Mouse (Mus musculus): Measurements from ENCODE around the gene Gss. TPM values are rescaled to one million over a fixed set of nuclear protein-coding genes. Genes with fewer than 3 reads are reported as not detected.
"Not testable (repeated sequence)": the region's sequence is repeated elsewhere in the genome, so short reads cannot be mapped to it uniquely, and the experiment has no call there.

Gene Gss
- polyA plus RNA-seq, 1 experiment from 2014 or later: 45.0 TPM

DNA sequence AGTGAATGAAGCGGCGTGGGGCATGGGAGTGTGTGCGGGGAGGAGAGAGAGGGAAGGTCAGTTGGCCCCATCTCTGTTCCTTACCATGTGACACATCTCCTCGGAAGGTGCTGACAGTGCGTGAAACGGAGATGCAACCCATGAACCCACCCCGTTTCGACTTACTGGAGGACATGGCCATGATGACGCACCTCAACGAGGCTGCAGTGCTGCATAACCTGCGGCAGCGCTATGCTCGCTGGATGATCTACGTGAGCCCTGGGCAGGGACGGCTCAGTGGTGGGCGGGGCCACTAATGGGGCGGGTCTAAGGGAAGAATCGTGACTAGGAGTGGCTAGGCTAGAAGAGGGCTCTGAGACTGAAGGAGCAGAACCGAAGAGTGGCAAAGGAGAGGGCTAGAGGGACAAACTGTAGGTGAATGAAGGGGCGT, 20.7 kb upstream of the Gss start:
- WGBS: 6% methylated on average over 20 of the region's 20 CpGs
- Histone ChIP-seq H3K9me3 (replicated peaks) (no peaks in the 10 kb centered on the region), H3K4me3 (replicated peaks) (peak overlapping the region; percentile 36), H3K9ac (no peak overlapping the region), H3K4me1 (peaks cover 9% of the 10 kb centered on the region), H3K4me2 (peak overlapping the region; percentile 59), H3K36me3 (no peaks in the 10 kb centered on the region), H3K27ac (no peak overlapping the region), H3K27me3 (0 out of 2 replicates have a peak, but pooled peaks cover 6% of the 10 kb centered on the region)
- ATAC-seq (replicated peaks; ENCODE audit: low FRiP score): peak; percentile 98

DNA sequence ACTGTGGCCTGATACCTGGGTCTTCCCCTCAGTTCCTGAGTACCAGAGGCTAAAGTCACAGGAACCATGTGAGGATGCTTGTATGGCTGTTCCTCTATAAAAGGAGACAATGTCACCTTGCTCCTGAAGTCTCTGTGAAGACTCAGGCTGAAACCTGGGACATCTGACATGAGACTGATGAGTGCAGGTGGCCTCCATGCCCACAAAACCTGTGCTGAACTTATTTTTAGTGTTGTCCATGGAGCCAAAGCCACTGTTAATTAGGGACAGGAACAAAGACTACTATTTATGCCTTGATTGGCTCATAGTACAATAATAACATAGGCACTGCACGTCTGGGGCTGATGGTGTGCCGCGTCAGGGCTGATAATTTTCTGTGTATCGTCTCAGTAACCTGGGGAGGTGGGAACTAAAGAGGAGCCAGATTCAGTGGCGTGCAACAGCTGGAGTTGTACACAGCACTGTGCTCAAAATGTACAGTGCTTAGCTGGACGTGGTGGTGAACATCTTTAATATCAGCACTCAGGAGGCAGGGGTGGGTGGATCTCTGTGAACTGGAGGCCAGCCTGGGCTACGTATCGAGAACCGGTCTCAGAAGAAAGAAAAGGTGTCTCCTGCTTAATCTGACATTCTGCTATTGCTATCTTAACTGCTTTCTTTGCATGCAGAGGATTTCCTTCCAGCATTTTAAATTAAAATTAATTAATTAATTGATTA, 19.4 kb upstream of the Gss start:
- no peaks in the 10 kb centered on the region for H3K9me3 ChIP-seq (replicated peaks)
- no peaks in the 10 kb centered on the region for H3K36me3 ChIP-seq
- WGBS: 84% methylated on average over 9 of the region's 9 CpGs
- ATAC-seq (replicated peaks; ENCODE audit: low FRiP score): no peak
- H3K4me2 ChIP-seq: no peak overlapping the region
- no peak overlapping the region for H3K27ac ChIP-seq
- no peak overlapping the region for H3K9ac ChIP-seq
- no peak overlapping the region for H3K4me3 ChIP-seq (replicated peaks)
- H3K4me1 ChIP-seq: peaks cover 9% of the 10 kb centered on the region
- 0 out of 2 replicates have a peak, but pooled peaks cover 6% of the 10 kb centered on the region for H3K27me3 ChIP-seq

DNA sequence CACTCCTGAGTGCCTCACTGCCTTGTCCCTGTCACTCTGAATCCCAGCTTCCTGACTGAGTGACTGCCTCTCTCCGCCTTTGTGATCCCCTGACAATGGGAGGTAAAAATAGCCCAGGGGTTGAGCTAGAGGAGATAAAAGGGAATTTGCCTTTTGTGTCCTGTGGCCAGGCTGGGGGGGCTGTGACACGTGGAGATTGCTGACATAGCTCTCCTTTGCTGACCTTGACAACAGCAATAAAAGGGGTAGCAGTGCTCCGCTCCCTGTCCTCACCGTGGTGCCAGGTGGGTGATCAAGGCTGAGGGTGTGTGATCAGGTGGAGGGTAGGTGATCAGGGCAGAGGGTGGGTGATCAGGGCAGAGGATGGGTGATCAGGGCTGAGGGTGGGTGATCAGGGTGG, 18.4 kb upstream of the Gss start, which contains the start of gene Myh7b:
Gene Myh7b (plus strand): TSS at position 235 of the 400 bp plus-strand sequence.
- Histone ChIP-seq H3K4me2 (no peak within 1 kb of the TSS), H3K4me1 (peaks cover 9% of the 10 kb centered on the region), H3K9me3 (replicated peaks) (no peaks in the 10 kb centered on the region), H3K4me3 (replicated peaks) (no peak within 1 kb of the TSS), H3K9ac (no peak within 1 kb of the TSS), H3K27me3 (0 out of 2 replicates have a peak, but pooled peaks cover 6% of the 10 kb centered on the region), H3K36me3 (no peaks in the 10 kb centered on the region), H3K27ac (no peak within 1 kb of the TSS)
- WGBS: 32% methylated on average over 4 of the region's 4 CpGs
- no peak for ATAC-seq (replicated peaks; ENCODE audit: low FRiP score)

DNA sequence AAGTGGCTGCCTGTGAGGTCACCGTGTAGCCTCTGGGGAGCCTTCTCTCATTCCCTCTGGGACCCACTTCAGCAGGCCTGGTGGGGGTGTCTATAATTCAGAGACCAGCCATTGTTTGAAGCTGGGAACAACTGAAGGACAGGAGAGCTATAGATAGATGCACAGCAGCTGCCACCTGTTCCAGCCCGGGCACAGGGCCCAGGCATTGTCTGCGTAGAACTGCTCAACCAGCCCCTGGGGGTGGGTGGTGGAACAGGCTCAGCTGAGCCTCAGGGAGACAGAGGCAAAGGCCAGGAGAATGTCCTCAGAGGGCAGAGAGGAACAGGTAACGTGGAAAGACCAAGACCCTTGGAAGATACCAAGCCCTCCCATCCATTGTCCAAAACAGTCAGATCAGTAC, 13.8 kb upstream of the Gss start:
- no peak for ATAC-seq (replicated peaks; ENCODE audit: low FRiP score)
- WGBS: 95% methylated on average over 4 of the region's 4 CpGs
- no peak overlapping the region for H3K9ac ChIP-seq
- no peaks in the 10 kb centered on the region for H3K36me3 ChIP-seq
- no peak overlapping the region for H3K4me2 ChIP-seq
- H3K4me1 ChIP-seq: peaks cover 11% of the 10 kb centered on the region
- no peak overlapping the region for H3K4me3 ChIP-seq (replicated peaks)
- H3K27ac ChIP-seq: no peak overlapping the region
- no peaks in the 10 kb centered on the region for H3K9me3 ChIP-seq (replicated peaks)
- H3K27me3 ChIP-seq: no peaks in the 10 kb centered on the region

DNA sequence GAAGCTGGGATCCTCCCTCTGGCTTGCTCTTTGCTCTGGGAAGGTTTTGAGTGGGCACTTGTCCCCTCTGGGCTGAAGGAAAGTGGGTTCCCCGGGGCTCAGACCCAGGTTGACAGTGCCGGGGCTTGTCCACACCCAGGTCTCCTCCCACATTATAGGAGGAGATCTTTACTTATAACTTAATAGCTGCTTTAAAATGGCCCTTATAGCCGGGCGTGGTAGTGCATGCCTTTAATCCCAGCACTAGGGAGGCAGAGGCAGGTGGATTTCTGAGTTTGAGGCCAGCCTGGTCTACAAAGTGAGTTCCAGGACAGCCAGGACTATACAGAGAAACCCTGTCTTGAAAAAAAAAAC, 12.6 kb upstream of the Gss start:
- not testable (repeated sequence) for ATAC-seq (replicated peaks; ENCODE audit: low FRiP score); H3K27me3 ChIP-seq; H3K9me3 ChIP-seq (replicated peaks); H3K36me3 ChIP-seq; H3K4me2 ChIP-seq; H3K4me3 ChIP-seq (replicated peaks); H3K27ac ChIP-seq; H3K9ac ChIP-seq
- peaks cover 11% of the 10 kb centered on the region for H3K4me1 ChIP-seq
- 59% methylated on average over 4 of the region's 4 CpGs for WGBS

DNA sequence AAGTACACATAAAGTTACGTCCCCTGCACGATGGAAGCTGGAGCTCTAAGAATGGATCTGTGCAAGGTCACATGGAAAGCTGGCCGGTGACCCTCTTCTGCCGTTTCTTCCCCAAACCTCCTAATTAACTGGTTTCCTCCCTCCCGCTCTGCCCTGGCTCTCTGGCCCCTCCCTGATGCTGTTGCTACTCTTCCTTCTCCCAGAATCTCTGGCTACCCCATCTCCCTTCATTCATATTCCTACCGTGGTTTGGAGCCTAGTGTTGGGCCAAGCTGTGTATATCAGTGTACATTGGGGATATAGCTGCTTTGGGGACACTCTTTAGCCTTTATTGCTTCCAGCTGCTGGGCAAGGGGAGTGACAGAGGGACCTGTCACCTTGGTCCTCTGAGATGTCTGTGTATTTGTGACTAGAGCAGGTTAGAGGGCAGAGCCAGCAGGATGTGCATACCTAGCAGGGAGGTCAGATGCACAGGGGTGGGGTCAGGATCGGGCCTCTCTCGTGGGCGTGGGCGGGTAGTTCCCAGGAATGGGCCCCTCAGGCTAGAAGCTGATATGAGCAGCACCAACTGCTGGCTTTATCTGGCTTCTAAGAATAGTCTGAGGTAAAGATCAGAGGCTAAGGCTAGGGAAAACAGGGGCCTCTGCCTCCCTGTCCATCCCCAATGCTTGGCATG, 12.1 kb upstream of the Gss start:
- H3K36me3 ChIP-seq: no peaks in the 10 kb centered on the region
- peak; percentile 82 for ATAC-seq (replicated peaks; ENCODE audit: low FRiP score)
- peaks cover 11% of the 10 kb centered on the region for H3K4me1 ChIP-seq
- 17% methylated on average over 10 of the region's 10 CpGs for WGBS
- no peak overlapping the region for H3K27ac ChIP-seq
- H3K4me2 ChIP-seq: no peak overlapping the region
- no peak overlapping the region for H3K4me3 ChIP-seq (replicated peaks)
- H3K9me3 ChIP-seq (replicated peaks): no peaks in the 10 kb centered on the region
- no peaks in the 10 kb centered on the region for H3K27me3 ChIP-seq
- H3K9ac ChIP-seq: no peak overlapping the region

DNA sequence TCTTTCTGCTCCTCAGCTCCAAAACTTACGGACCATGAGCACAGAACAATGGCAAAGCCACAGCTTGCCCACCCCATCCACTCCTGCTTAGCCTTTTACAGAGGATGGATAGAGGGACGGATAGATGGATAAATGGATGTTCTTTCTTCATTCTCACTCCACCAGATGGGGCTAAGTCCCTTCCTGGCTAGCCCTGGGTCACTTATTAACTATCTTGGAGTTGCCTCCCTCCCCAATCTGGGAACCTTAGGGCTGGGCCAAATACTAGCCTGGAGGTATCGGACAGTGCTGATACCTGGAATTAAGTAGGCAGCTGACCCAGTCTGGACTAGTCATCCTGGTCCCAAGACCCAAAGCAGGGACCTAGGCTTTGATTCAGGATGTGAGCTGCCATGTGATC, 11.1 kb upstream of the Gss start:
- peaks cover 11% of the 10 kb centered on the region for H3K4me1 ChIP-seq
- 69% methylated on average over 3 of the region's 3 CpGs for WGBS
- H3K9me3 ChIP-seq (replicated peaks): no peaks in the 10 kb centered on the region
- ATAC-seq (replicated peaks; ENCODE audit: low FRiP score): no peak
- no peaks in the 10 kb centered on the region for H3K36me3 ChIP-seq
- H3K9ac ChIP-seq: 0 out of 2 replicates have a peak overlapping the region, but pooled peaks have one; percentile 6
- no peak overlapping the region for H3K4me2 ChIP-seq
- no peak overlapping the region for H3K27ac ChIP-seq
- no peaks in the 10 kb centered on the region for H3K27me3 ChIP-seq
- H3K4me3 ChIP-seq (replicated peaks): no peak overlapping the region

DNA sequence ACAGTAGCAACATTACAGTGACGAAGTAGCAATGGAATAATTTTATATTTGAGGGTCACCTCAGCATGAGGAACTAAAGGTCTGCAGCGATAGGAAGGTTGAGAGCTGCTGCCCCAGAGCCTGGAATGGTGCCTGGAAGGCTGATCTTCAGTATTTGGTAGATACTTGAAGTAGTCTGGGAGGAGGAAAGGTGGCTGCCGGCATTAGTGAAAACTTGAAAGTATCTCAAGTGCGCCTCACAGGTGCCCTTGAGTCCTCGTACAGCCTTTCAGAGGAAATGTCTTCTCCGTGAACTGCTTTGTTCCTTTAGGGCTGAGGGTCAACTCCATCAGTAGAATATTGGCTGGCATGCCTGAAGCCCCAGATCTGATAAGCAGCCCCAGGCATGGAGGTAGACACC, 2.9 kb upstream of the Gss start:
- Histone ChIP-seq H3K9me3 (replicated peaks) (no peaks in the 10 kb centered on the region), H3K27me3 (no peaks in the 10 kb centered on the region), H3K36me3 (no peaks in the 10 kb centered on the region), H3K4me3 (replicated peaks) (no peak overlapping the region), H3K27ac (no peak overlapping the region), H3K4me1 (peaks cover 18% of the 10 kb centered on the region), H3K9ac (no peak overlapping the region), H3K4me2 (no peak overlapping the region)
- ATAC-seq (replicated peaks; ENCODE audit: low FRiP score): no peak
- WGBS: 85% methylated on average over 6 of the region's 6 CpGs

DNA sequence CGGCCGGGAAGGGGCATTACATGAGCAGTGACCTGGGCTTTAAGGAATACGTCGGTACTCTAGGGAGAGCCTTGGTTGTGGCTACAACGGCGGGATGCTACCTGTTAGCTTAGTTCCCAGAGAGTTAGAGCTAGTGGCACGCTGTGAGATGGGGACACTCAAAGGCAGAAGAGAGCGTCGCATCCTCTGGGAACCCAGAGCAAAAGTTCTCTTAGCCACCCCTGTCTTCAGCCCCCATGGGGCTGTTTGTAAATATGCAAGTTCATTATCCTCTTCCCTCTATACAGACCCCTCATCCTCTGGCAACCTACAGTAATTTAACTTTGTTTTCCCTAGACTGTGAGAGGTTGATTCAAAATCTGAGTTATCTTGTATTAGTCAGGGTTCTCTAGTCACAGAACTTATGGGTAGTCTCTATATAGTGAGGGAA, 259 bp upstream of the Gss start:
- H3K9ac ChIP-seq: peak overlapping the region; percentile 68

DNA sequence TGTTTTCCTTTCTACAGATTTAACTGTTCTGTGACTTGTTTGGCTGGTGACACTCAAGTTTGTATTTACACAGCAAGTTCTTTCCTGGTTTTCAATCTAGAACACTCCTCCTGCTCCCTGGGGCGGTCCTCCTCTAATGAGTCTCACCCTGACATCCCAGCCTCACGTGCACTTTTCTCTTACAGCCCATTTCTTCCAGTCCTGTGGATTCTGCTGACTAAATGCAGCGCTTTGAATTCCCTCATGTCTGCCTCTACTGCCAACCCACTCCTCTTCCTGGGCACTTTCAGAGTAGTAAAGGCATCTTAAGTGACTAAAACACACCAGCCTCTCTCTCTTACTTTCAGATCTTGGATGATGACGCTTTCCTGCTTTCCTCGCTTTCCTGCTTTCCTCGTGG, 934 bp downstream of the Gss start:
- ATAC-seq (replicated peaks; ENCODE audit: low FRiP score): no peak
- Histone ChIP-seq H3K9me3 (replicated peaks) (no peaks in the 10 kb centered on the region), H3K4me3 (replicated peaks) (peak overlapping the region; percentile 71), H3K9ac (peak overlapping the region; percentile 70), H3K4me1 (peaks cover 15% of the 10 kb centered on the region), H3K4me2 (peak overlapping the region; percentile 76), H3K36me3 (no peaks in the 10 kb centered on the region), H3K27ac (peak overlapping the region; percentile 91), H3K27me3 (no peaks in the 10 kb centered on the region)
- WGBS: 5% methylated on average over 6 of the region's 6 CpGs

More for the DNA sequence above, 259 bp upstream of the Gss start:
- H3K27me3 ChIP-seq: no peaks in the 10 kb centered on the region
- H3K4me3 ChIP-seq (replicated peaks): peak overlapping the region; percentile 71
- H3K27ac ChIP-seq: peak overlapping the region; percentile 76
- H3K9me3 ChIP-seq (replicated peaks): no peaks in the 10 kb centered on the region
- WGBS: 2% methylated on average over 9 of the region's 9 CpGs
- no peaks in the 10 kb centered on the region for H3K36me3 ChIP-seq
- peaks cover 18% of the 10 kb centered on the region for H3K4me1 ChIP-seq
- no peak for ATAC-seq (replicated peaks; ENCODE audit: low FRiP score)
- H3K4me2 ChIP-seq: peak overlapping the region; percentile 76

DNA sequence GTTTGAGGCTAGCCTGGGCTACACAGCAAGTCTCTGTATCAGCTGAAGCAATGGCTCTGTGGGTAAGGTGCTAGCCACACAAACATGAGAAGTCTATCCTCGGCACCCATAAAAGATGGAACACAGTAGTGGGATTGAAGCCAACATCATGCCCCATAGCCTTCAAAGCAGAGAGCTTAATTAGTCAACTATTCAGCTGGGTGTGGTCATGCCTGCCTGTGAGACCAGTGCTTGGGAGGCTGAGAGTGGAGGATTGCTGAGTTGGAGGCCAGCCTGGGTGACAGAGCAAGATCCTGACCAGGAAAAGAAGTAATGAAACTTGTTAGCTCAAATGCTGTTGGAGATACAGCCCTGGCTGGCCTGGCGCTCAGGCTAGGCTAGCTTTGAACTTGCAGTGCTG, 1.7 kb downstream of the Gss start:
- ATAC-seq (replicated peaks; ENCODE audit: low FRiP score): no peak
- Histone ChIP-seq H3K27me3 (no peaks in the 10 kb centered on the region), H3K4me2 (peak overlapping the region; percentile 76; the same call in 1 of the 2 replicates), H3K4me3 (replicated peaks) (no peak overlapping the region), H3K4me1 (peaks cover 15% of the 10 kb centered on the region), H3K9ac (no peak overlapping the region), H3K27ac (no peak overlapping the region), H3K36me3 (no peaks in the 10 kb centered on the region), H3K9me3 (replicated peaks) (no peaks in the 10 kb centered on the region)
- 90% methylated on average over 2 of the region's 2 CpGs for WGBS

DNA sequence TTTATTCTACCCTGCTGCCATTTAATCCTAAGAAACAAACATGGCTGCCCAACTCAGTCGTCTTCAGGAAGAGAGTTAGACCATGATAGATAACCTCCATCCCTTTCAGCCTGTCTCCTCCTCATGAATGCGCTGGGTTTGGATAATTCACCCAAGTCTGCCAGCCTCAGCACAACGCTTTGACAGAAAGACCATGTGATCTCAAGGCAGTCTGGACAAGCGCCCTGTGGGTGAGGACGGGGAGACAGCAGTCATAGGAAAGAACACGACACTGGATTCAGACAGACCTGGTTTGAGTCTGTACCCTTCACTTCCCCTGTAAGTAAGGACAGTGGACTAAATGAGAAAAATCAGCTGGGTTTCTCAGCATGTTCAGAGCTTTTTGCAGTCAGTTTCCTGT, 3.1 kb downstream of the Gss start:
- Histone ChIP-seq H3K9me3 (replicated peaks) (no peaks in the 10 kb centered on the region), H3K4me1 (peaks cover 15% of the 10 kb centered on the region), H3K36me3 (no peaks in the 10 kb centered on the region), H3K4me2 (no peak overlapping the region), H3K27ac (no peak overlapping the region), H3K27me3 (no peaks in the 10 kb centered on the region), H3K9ac (no peak overlapping the region), H3K4me3 (replicated peaks) (no peak overlapping the region)
- WGBS: 77% methylated on average over 6 of the region's 6 CpGs
- ATAC-seq (replicated peaks; ENCODE audit: low FRiP score): no peak

Data from kidney, embryonic 15.5 days (tissue).